Mouse (Mus musculus) kidney, adult 2 months (tissue): Measurements from ENCODE around the gene Zscan2.

Experiments used
- CTCF ChIP-seq: fragments of 200-500 bp; conservative IDR thresholded peaks from 2 replicates; pipeline ENCODE4 v1.5.1; 2011; ENCODE audit warnings: low read depth, mild to moderate bottlenecking, control low read depth, low read length, moderate library complexity, mixed read lengths; ENCODE audit not compliant: insufficient read depth, insufficient read length
- POLR2A ChIP-seq: fragments of 200-500 bp; IDR thresholded peaks from one replicate; pipeline ENCODE4 v1.6.1; 2011; ENCODE audit warnings: low read depth, low read length, control low read depth

DNA sequence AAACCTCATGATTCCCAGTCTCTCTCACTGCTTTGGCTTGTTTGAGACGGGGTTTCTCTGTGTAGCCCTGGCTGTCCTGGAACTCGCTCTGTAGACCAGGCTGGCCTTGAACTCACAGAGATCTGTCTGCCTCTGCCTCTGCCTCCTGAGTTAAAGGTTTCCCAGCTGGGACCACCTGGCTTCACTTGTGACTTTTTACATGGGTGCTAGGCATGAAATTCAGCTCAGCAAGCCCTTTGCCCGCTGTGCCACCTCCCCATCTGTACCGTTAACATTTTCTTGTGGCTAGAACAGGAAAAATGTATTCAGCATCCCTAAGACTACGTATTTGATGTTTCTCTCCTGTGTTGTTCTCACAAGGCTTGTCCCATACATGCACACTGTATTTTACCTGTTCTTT, 10.2 kb upstream of the Zscan2 start:
- TF ChIP-seq POLR2A (no peak), CTCF (no peak)
